ENCODE assay signal across 9 mouse cellular contexts in genomic region chr5:105491389-105491788, GRCm38 (mm10). TPM values are rescaled to one million over a fixed set of nuclear protein-coding genes. Genes with fewer than 3 reads are reported as not detected.
DNase-seq lines count a peak whose midpoint lies in the region; ATAC-seq and TF ChIP-seq lines count a peak whose summit lies in the region.
"Had no signal": no experiment of that assay in that cellular context is flagged by ENCODE, and none has a peak within 500 bp of the region (broad histone marks: within the 10 kb centered on the region; RNA-seq: fewer than 3 reads in every experiment).

No protein-coding gene starts in this region.

- no peak for TF ChIP-seq POLR2A in limb, embryonic 14.5 days (IDR thresholded peaks at IDR 0.05; ENCODE audit: borderline replicate concordance, extremely low read depth, insufficient read depth, insufficient read length)

- H3K27me3 ChIP-seq in heart, embryonic 12.5 days (replicated peaks) = no peaks in the 10 kb centered on the region
- H3K27me3 ChIP-seq in limb, embryonic 14.5 days (ENCODE audit: control insufficient read depth, insufficient read depth, low read length) = no peaks in the 10 kb centered on the region
- H3K27me3 ChIP-seq: stomach, embryonic 15.5 days had no signal

- no peak overlapping the region for H3K4me3 ChIP-seq in heart, embryonic 12.5 days
- H3K4me3 ChIP-seq in limb, embryonic 14.5 days (replicated peaks; ENCODE audit: low read length) = no peak overlapping the region
- H3K4me3 ChIP-seq: stomach, embryonic 15.5 days had no signal

- H3K9me3 ChIP-seq in heart, embryonic 12.5 days (replicated peaks) = no peaks in the 10 kb centered on the region
- no peaks in the 10 kb centered on the region for H3K9me3 ChIP-seq in limb, embryonic 14.5 days (ENCODE audit: control insufficient read depth, low read length)
- H3K9me3 ChIP-seq: stomach, embryonic 15.5 days had no signal

- H3K4me1 ChIP-seq in heart, embryonic 12.5 days (replicated peaks) = peaks cover 12% of the 10 kb centered on the region
- peaks cover 33% of the 10 kb centered on the region for H3K4me1 ChIP-seq in limb, embryonic 14.5 days (ENCODE audit: control insufficient read depth, insufficient read depth, low read length)

- H3K27ac ChIP-seq in heart, embryonic 12.5 days (ENCODE audit: poor library complexity, severe bottlenecking) = no peak overlapping the region
- no peak overlapping the region for H3K27ac ChIP-seq in limb, embryonic 14.5 days (replicated peaks; ENCODE audit: low read depth, low read length)
- H3K27ac ChIP-seq: stomach, embryonic 15.5 days had no signal

- H3K36me3 ChIP-seq in heart, embryonic 12.5 days = no peaks in the 10 kb centered on the region
- H3K36me3 ChIP-seq in limb, embryonic 14.5 days (ENCODE audit: control insufficient read depth, insufficient read depth, low read length) = no peaks in the 10 kb centered on the region
- H3K36me3 ChIP-seq: stomach, embryonic 15.5 days had no signal

- H3K9ac ChIP-seq in heart, embryonic 12.5 days = no peak overlapping the region
- no peak overlapping the region for H3K9ac ChIP-seq in limb, embryonic 14.5 days (ENCODE audit: low read depth, low read length, severe bottlenecking)
- H3K9ac ChIP-seq: stomach, embryonic 15.5 days had no signal

- no peak for DNase-seq in heart, adult 18-20 months
- DNase-seq in A20 (ENCODE audit: low read depth, low spot score) = peak; percentile 41
- DNase-seq in embryo, embryonic 11 days = peak; percentile 57
- peak; percentile 52 for DNase-seq in limb, embryonic 14.5 days (ENCODE audit: low spot score)
- DNase-seq in thymus, postnatal 36 days = peak; percentile 27 to 50
- DNase-seq in urinary bladder, adult 2 months (ENCODE audit: low spot score) = no peak
- no peak for DNase-seq in gastrocnemius, adult 8-10 months (ENCODE audit: low spot score in 2 of 2)

- H3K4me2 ChIP-seq in heart, embryonic 12.5 days = no peak overlapping the region
- H3K4me2 ChIP-seq in limb, embryonic 14.5 days (replicated peaks; ENCODE audit: low read depth, low read length, severe bottlenecking) = no peak overlapping the region
- H3K4me2 ChIP-seq: stomach, embryonic 15.5 days had no signal

- 55% methylated on average over 4 of the region's 4 CpGs for WGBS in heart, embryonic 12.5 days
- WGBS in limb, embryonic 14.5 days = 53% methylated on average over 4 of the region's 4 CpGs

- peak; percentile 38; the same call in 1 of the 2 replicates for ATAC-seq in heart, embryonic 12.5 days (ENCODE audit: insufficient number of reproducible peaks, low FRiP score)
- peak; percentile 28; the same call in 1 of the 2 replicates for ATAC-seq in limb, embryonic 14.5 days (ENCODE audit: low FRiP score, low read depth)

RNA-seq across cellular contexts. Expression of gene Lrrc8c, which starts 27.8 kb away (rescaled TPM):
- 27.1 and 35.1 TPM in 2 replicates for polyA plus RNA-seq in heart, embryonic 12.5 days (2016; fragmentation: Nextera tagmentation; extraction: Ambion mirVana)
- 10 to 100 TPM; 26.7 to 29.9 TPM for total RNA-seq in heart, adult 18-20 months (2021)
- polyA plus RNA-seq in limb, embryonic 14.5 days (2012; rRNA removed) = 13.0 and 20.2 TPM in 2 replicates
- polyA plus RNA-seq in limb, embryonic 14.5 days (2014; fragmentation: Nextera tagmentation; extraction: Ambion mirVana) = 19.6 and 19.7 TPM in 2 replicates
- polyA plus RNA-seq in urinary bladder, adult 2 months (2012; rRNA removed) = 7.1 and 7.9 TPM in 2 replicates
- 1 to 10 TPM; 4.7 to 8.1 (median 5.5) TPM for total RNA-seq in gastrocnemius, adult 8-10 months (2022)

Comparison
In these comparisons a context has a peak if more than half of its experiments do, and no peak if none do; other contexts are left out.
1. DNase-seq: peak in A20 (single experiment), embryo, embryonic 11 days (single experiment), limb, embryonic 14.5 days (single experiment) and thymus, postnatal 36 days (2 of 2); none in heart, adult 18-20 months (0 of 2), urinary bladder, adult 2 months (single experiment) and gastrocnemius, adult 8-10 months (0 of 2).